Mouse (Mus musculus) MEL (cell line): ENCODE results near the gene Shbg. TPM values are rescaled to one million over a fixed set of nuclear protein-coding genes. Genes with fewer than 3 reads are reported as not detected.

Experiments
- DNase-seq: peaks from one replicate; pipeline ENCODE4 v3.0.0; 2011; ENCODE audit warnings: low read depth, low spot score
- H3K27ac ChIP-seq: 2 replicates; pipeline ENCODE4 v1.5.1; 2012; ENCODE audit warnings: low read depth, mild to moderate bottlenecking, control low read depth, low read length, moderate library complexity; ENCODE audit not compliant: control insufficient read depth
- H3K27me3 ChIP-seq, 2 experiments: fragments of 150-350 bp in 1 of 2; sonication (generic) in 1 of 2; 2 replicates each; pipeline ENCODE4 v1.6.1; 2012; ENCODE audit warnings: low read length in 2 of 2, mild to moderate bottlenecking in 2 of 2, improper control_type of control experiment in 1 of 2, moderate library complexity in 1 of 2; ENCODE audit not compliant: insufficient read depth in 2 of 2, control insufficient read depth in 1 of 2
- H3K36me3 ChIP-seq, 2 experiments: 2 replicates each; pipeline ENCODE4 v1.6.1; 2012 to 2014; ENCODE audit warnings: low read length in 2 of 2, improper control_type of control experiment in 1 of 2, inconsistent platforms in 1 of 2, mild to moderate bottlenecking in 1 of 2; ENCODE audit not compliant: insufficient read depth in 2 of 2, control insufficient read depth in 1 of 2
- H3K4me1 ChIP-seq, 2 experiments: fragments of 150-350 bp in 1 of 2; sonication (generic) in 1 of 2; 2 replicates each; pipeline ENCODE4 v1.6.1; 2012; ENCODE audit warnings: low read length in 2 of 2, improper control_type of control experiment in 1 of 2, mild to moderate bottlenecking in 1 of 2; ENCODE audit not compliant: insufficient read depth in 2 of 2, control insufficient read depth in 1 of 2
- H3K4me3 ChIP-seq, 2 experiments: fragments of 150-350 bp in 1 of 2; sonication (generic) in 1 of 2; 2 replicates each; pipeline ENCODE4 v1.5.1; 2012; ENCODE audit warnings: low read depth in 2 of 2, low read length in 2 of 2, mild to moderate bottlenecking in 2 of 2, moderate library complexity in 2 of 2, control low read depth in 1 of 2, improper control_type of control experiment in 1 of 2; ENCODE audit not compliant: control insufficient read depth in 1 of 2, insufficient read depth in 1 of 2
- H3K79me2 ChIP-seq: 2 replicates; pipeline ENCODE4 v1.6.1; 2012; ENCODE audit warnings: mild to moderate bottlenecking, low read length, moderate library complexity; ENCODE audit not compliant: control insufficient read depth, poor library complexity, insufficient read depth
- H3K9ac ChIP-seq: 2 replicates; pipeline ENCODE4 v1.6.1; 2012; ENCODE audit warnings: low read depth, mild to moderate bottlenecking, control low read depth, low read length, moderate library complexity; ENCODE audit not compliant: control insufficient read depth, poor library complexity, severe bottlenecking
- H3K9me3 ChIP-seq: fragments of 150-350 bp; sonication (generic); replicated peaks from 2 replicates; pipeline ENCODE4 v1.6.1; 2012; ENCODE audit warnings: mild to moderate bottlenecking, low read length, improper control_type of control experiment, moderate library complexity; ENCODE audit not compliant: insufficient read depth
- CHD2 ChIP-seq: IDR thresholded peaks from 2 replicates; pipeline ENCODE4 v1.6.1; 2011; ENCODE audit warnings: low read length, improper control_type of control experiment
- CTCF ChIP-seq, 3 experiments: IDR thresholded peaks in 2 of 3; conservative IDR thresholded peaks in 1 of 3; 2 replicates each; pipeline ENCODE4 v1.5.1; 2011 to 2012; ENCODE audit warnings: low read length in 3 of 3, low read depth in 2 of 3, mild to moderate bottlenecking in 2 of 3, improper control_type of control experiment in 1 of 3, inconsistent platforms in 1 of 3, mixed read lengths in 1 of 3, moderate library complexity in 1 of 3; ENCODE audit not compliant: control insufficient read depth in 1 of 3, insufficient read depth in 1 of 3, poor library complexity in 1 of 3, severe bottlenecking in 1 of 3
- EP300 ChIP-seq, 2 experiments: IDR thresholded peaks; 2 replicates each; pipeline ENCODE4 v1.6.1; 2011; ENCODE audit warnings: improper control_type of control experiment in 2 of 2, low read length in 2 of 2, low read depth in 1 of 2, mild to moderate bottlenecking in 1 of 2
- GATA1 ChIP-seq: IDR thresholded peaks from 2 replicates; pipeline ENCODE4 v1.6.1; 2011; ENCODE audit warnings: low read depth, low read length, improper control_type of control experiment
- MAFK ChIP-seq: IDR thresholded peaks from 2 replicates; pipeline ENCODE4 v1.6.1; 2011; ENCODE audit warnings: low read depth, mild to moderate bottlenecking, low read length, improper control_type of control experiment, borderline replicate concordance
- MEF2A ChIP-seq: IDR thresholded peaks from 2 replicates; pipeline ENCODE4 v1.6.1; 2014; ENCODE audit warnings: low read depth, mild to moderate bottlenecking, inconsistent platforms, low read length, improper control_type of control experiment; ENCODE audit not compliant: poor library complexity, insufficient replicate concordance, severe bottlenecking; ENCODE audit errors: extremely low read depth
- MXI1 ChIP-seq: IDR thresholded peaks from 2 replicates; pipeline ENCODE4 v1.6.1; 2011; ENCODE audit warnings: mild to moderate bottlenecking, low read depth, low read length, improper control_type of control experiment
- MYB ChIP-seq: IDR thresholded peaks from 2 replicates; pipeline ENCODE4 v1.6.1; 2011; ENCODE audit warnings: mild to moderate bottlenecking, low read depth, low read length, improper control_type of control experiment
- POLR2A ChIP-seq, 2 experiments: IDR thresholded peaks; 2 replicates each; pipeline ENCODE4 v1.6.1; 2011 to 2012; ENCODE audit warnings: low read length in 2 of 2, mild to moderate bottlenecking in 2 of 2, control low read depth in 1 of 2, improper control_type of control experiment in 1 of 2, low read depth in 1 of 2, moderate library complexity in 1 of 2; ENCODE audit not compliant: control insufficient read depth in 1 of 2, insufficient read depth in 1 of 2, poor library complexity in 1 of 2
- POLR2AphosphoS2 ChIP-seq: IDR thresholded peaks from 2 replicates; pipeline ENCODE4 v1.6.1; 2011; ENCODE audit warnings: low read length, improper control_type of control experiment
- POLR2AphosphoS5 ChIP-seq: IDR thresholded peaks from 2 replicates; pipeline ENCODE4 v1.6.1; 2012; ENCODE audit warnings: low read depth, borderline replicate concordance, mild to moderate bottlenecking, inconsistent platforms, low read length, moderate library complexity, mixed read lengths
- RCOR1 ChIP-seq: IDR thresholded peaks from 2 replicates; pipeline ENCODE4 v1.6.1; 2012; ENCODE audit warnings: low read depth, mild to moderate bottlenecking, inconsistent platforms, low read length, improper control_type of control experiment
- ZKSCAN1 ChIP-seq: IDR thresholded peaks from 2 replicates; pipeline ENCODE4 v1.6.1; 2012; ENCODE audit warnings: low read depth, mild to moderate bottlenecking, inconsistent platforms, low read length, improper control_type of control experiment, moderate library complexity
- polyA plus RNA-seq, 2 experiments: library from polyadenylated mRNA; stranded (reverse) in 1 of 2; unstranded in 1 of 2; fragments of >175 nt in 1 of 2; fragments of >200 nt in 1 of 2; gene quantifications; 2 replicates each; pipeline versions ENCODE4 v1.2.1 to v1.2.4; 2012; ENCODE audit warnings: low replicate concordance in 2 of 2, low read depth in 1 of 2; ENCODE audit not compliant: insufficient read length in 2 of 2, insufficient read depth in 1 of 2, missing spikeins in 1 of 2
- total RNA-seq: library from RNA; depleted of rRNA; stranded (reverse); fragments of 300-350 nt; gene quantifications from 2 replicates; pipeline ENCODE4 v1.2.3, GENCODE M21; 2012

The Shbg gene
- total and polyA plus RNA-seq, 3 experiments = not detected

GRCm38 (mm10) chr11:69655264-69656064 is 37.8 kb upstream of the Shbg start, which contains the start of gene Sox15:
Gene Sox15 (plus strand): TSS chr11:69655314.
- Histone ChIP-seq H3K36me3 (peaks cover 8 to 13% of the 10 kb centered on the region in 2 experiments), H3K4me1 (peaks cover 0 to 4% of the 10 kb centered on the region in 2 experiments; a peak in 3 of 4 replicates), H3K27ac (no peak within 1 kb of the TSS), H3K9me3 (no peaks in the 10 kb centered on the region), H3K9ac (no peak within 1 kb of the TSS), H3K79me2 (no peaks in the 10 kb centered on the region), H3K4me3 (no peak within 1 kb of the TSS), H3K27me3 (no peaks in the 10 kb centered on the region)
- TF ChIP-seq MYB (no peak), EP300 (IDR thresholded peaks at IDR 0.05; ENCODE audit: low read depth in 1 of 2, low read length in 2 of 2) (no peak), POLR2AphosphoS5 (no peak), CTCF (IDR thresholded peaks at IDR 0.05 in 2 of 3, conservative IDR thresholded peaks at IDR 0.05 in 1 of 3; ENCODE audit: control insufficient read depth in 1 of 3, insufficient read depth in 1 of 3, low read depth in 2 of 3, low read length in 3 of 3, poor library complexity in 1 of 3, severe bottlenecking in 1 of 3) (peak in 2 of 3 experiments; percentile 9 to 26; a peak in 2 of 6 replicates), MEF2A (no peak), MXI1 (no peak)
- DNase-seq = no peak

GRCm38 (mm10) chr11:69654760-69655159 is 37.1 kb upstream of the Shbg start:
- H3K4me1 ChIP-seq = peaks cover 0 to 4% of the 10 kb centered on the region in 2 experiments; a peak in 3 of 4 replicates
- 0 out of 4 replicates have a peak, but pooled peaks of 1 of the 2 experiments have one; percentile 9 for TF ChIP-seq POLR2A (IDR thresholded peaks at IDR 0.05; ENCODE audit: control insufficient read depth in 1 of 2, insufficient read depth in 1 of 2, low read depth in 1 of 2, low read length in 2 of 2, poor library complexity in 1 of 2)
- TF ChIP-seq MAFK = no peak
- TF ChIP-seq, all 39 proteins: peak for 1
- DNase-seq = no peak
- Histone ChIP-seq H3K27ac (no peak overlapping the region), H3K9me3 (no peaks in the 10 kb centered on the region), H3K79me2 (no peaks in the 10 kb centered on the region), H3K9ac (no peak overlapping the region), H3K27me3 (no peaks in the 10 kb centered on the region), H3K36me3 (peaks cover 8 to 19% of the 10 kb centered on the region in 2 experiments), H3K4me3 (no peak overlapping the region)

GRCm38 (mm10) chr11:69653399-69653798 is 35.7 kb upstream of the Shbg start:
- Histone ChIP-seq H3K27me3 (no peaks in the 10 kb centered on the region), H3K36me3 (peaks cover 8 to 26% of the 10 kb centered on the region in 2 experiments), H3K9me3 (no peaks in the 10 kb centered on the region), H3K4me1 (peaks cover 0 to 4% of the 10 kb centered on the region in 2 experiments; a peak in 3 of 4 replicates), H3K4me3 (no peak overlapping the region), H3K27ac (no peak overlapping the region), H3K9ac (no peak overlapping the region), H3K79me2 (no peaks in the 10 kb centered on the region)
- DNase-seq = no peak
- TF ChIP-seq GATA1 (no peak), CTCF (IDR thresholded peaks at IDR 0.05 in 2 of 3, conservative IDR thresholded peaks at IDR 0.05 in 1 of 3; ENCODE audit: control insufficient read depth in 1 of 3, insufficient read depth in 1 of 3, low read depth in 2 of 3, low read length in 3 of 3, poor library complexity in 1 of 3, severe bottlenecking in 1 of 3) (no peak), RCOR1 (no peak), POLR2AphosphoS2 (no peak), ZKSCAN1 (no peak), MYB (no peak), CHD2 (no peak), MXI1 (no peak)
